Mouse (Mus musculus): ENCODE measurements around the gene Grn.

Grn gene

GRCm38 (mm10) chr11:102444781-102445180 is 14.7 kb downstream of the Grn start:
- DNase-seq: no peak

DNA sequence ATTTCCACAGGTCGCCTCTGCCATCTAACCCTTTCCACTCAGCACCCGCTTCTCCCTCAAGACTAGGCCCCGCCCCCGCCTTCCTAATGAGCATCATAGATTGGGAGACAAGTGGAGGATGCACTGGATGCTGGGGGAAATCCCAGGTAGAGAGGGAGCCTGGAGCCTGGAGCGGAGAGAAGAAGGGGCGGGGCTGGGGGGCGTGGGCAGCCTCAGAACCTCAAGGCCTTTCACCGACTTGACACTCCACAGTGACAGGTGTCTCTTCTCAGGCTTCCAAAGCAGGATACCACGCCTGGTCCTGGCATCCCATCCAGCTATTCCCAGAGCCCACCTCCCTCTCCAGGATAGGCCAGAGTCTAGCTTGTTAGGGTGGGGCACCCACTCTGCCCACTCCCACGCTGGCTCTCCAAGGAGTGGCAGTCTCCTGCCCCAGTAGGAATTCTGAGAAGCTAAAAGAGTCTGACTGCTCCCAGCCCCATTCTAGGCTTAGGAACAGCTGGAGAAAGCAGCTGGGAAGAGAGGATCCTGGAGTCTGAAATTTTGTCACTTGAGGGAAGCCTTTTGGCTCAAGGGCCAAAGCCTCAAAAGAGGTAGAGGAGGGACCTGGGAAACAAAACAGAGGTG is 15.3 kb downstream of the Grn start:
- no peak for DNase-seq

GRCm38 (mm10) chr11:102445891-102446361 is 15.8 kb downstream of the Grn start:
- DNase-seq: peak; percentile 31

DNA sequence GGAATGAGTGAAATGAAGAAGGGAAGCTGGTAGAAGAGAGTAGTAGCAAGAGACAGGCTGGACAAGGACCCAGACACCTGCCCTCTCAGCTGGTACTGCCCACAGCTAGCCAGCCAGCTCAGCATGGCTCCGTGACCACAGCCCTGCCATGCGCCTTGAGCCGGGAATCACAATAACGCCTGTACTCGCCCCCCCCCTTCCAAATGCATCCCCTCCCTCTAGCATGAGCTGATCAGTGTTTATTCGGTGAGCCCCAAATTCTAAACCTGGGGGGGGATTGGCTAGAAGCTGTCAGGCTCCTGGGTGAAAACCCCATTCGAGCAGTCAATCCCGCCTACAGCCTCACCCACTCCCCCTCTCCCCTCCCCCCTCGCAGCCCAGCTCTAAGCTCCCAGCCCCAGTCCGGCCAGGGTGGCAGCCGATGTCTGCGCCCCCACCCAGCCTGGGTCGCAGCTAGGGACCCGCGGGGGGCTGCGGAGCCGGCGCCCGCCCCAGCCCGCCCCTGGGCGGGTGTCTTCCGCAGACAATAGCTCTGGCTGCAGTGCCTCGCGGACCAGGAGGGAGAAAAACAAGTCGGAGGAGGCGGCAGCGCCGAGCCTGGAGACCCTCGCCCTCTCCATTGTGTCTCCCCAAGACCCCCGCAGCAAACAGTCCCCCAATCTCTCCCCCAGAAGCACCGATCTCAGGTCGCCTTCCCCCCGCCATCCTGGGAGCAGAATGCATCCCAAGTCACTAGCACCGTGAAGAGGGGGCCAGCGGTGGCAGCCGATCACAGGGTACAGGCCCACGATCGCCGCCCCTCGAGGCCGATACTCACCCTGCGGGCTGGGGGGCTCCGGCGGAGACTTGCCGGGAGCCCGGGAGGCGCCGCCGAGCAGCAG is 16.7 kb downstream of the Grn start:
- peak; percentile 28 for DNase-seq

GRCm38 (mm10) chr11:102447497-102447896 is 17.4 kb downstream of the Grn start, which contains the start of gene Fam171a2:
TSS of gene Fam171a2 (minus strand) at chr11:102447682.
- DNase-seq: peak; percentile 72

GRCm38 (mm10) chr11:102448327-102448726 is 18.2 kb downstream of the Grn start:
- DNase-seq: no peak

DNA sequence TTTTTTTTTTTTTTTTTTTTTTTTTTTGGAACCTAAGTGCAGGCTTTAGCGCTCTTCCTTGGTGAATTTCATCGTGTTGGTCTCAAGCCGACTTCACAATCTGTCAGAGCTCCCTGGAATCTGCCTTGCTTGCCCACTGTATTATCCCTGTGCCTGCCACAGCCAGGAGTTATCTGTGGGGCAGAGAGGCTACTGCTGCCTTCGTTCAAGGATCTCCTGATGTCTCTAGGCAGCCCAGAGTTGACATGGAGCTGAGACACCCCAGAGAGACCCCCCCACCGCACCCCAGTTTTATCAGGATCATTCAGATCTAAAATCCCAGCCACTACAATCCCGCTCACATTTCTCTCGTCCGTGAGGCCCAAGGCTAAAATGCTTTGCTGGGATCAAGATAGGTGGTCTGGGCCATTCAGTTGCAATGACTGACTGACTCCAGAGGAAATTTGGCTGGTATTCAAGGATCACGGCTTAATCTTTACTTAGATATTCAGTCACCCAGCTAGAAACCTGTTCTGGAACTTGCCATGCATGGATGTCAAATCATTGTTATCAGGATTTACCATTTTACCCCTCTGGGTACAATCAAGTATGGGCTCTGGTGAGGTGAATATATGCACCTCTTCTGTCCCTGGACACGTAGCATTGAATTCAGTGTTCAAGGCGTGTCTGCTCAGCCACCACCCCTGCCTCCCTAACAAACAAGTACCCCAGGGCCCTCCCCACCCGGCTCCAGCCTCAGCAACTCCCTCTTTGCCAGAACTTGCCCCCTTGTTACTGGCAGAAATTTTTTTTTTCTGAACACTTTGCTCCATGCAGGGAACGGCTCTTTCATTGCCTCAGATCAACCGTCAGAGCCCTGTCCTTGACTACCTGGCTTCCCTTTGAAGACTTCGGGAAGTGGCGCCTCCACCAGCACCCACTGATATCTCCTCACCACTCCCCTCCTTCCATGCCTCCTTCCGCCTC is 19.2 kb downstream of the Grn start:
- DNase-seq: peak; percentile 40

- DNase-seq: no peak
Observed at GRCm38 (mm10) chr11:102453131-102453530, 23.0 kb downstream of the Grn start.

DNA sequence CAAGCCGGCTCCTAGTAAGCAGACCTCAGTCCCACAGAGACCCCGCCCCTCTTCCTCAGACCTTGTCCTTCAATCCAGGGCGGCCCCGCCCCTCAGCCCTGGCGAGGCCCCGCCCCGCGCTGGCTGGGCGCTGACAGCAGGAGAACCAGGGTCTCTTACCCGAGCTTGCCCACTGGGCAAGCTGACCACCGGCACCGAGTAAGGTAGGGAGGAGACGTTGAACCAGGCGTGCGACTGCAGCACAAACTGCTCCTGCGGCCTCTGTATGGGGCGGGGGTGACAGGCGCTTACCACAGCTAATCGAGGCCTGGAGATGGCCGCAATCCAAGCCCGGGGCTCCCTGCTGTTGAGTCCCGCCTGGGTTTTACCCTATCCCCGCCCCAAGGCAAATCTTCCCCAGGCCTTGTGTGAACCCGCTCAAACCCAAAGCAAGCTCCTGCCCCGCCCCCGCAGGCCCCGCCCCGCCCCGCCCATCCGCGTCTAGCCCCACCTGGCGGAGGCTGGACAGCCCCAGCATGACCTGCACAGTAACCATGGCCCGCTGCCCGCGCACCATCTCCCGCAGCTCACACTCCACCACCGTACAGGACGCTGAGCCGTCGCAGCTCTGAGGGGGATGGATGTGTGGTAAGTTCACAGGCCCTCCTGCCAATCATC is 25.8 kb downstream of the Grn start:
- peak; percentile 81 for DNase-seq

DNA sequence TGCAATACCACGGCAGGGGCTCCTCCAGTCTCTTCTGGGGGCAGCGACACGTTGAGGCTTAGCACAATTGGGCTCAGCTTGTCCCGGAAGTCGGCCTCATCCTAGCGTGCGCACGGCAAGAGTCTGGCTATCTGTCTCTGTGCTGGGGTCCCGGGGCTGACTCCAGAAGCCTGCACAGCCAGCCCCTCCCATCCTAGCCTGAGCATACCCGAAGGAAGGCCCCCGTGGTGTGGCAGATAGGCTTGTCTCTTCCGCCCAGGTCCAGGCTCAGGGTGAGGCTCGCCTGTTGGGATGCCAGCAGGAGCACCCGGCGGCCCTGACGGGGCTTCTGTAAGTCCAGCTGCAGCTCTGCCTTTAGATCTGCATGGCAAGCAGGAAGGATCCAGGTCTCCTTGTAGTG is 30.4 kb downstream of the Grn start:
- DNase-seq: no peak

GRCm38 (mm10) chr11:102461764-102462163 is 31.6 kb downstream of the Grn start:
- peak; percentile 36 for DNase-seq

DNA sequence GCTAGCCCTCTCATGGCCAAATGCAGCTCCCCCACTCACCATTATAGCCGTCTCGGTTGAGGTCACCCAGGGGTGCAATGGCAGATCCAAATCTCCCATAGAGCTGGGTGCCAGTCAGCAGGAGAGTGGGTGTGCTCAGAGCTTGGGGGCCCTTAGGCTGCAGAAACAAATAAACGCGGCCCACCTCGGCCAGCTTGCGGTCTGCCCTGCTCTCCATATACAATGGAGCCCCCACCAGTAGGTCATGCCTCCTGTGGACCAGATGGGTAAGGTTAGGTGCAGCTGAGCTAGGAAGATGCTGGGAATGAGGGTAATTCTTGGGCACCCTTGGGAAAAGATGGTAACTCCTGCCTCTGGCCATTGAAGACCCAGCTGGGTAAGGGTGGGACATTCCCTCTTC is 34.8 kb downstream of the Grn start:
- DNase-seq: no peak

GRCm38 (mm10) chr11:102465713-102466436 is 35.8 kb downstream of the Grn start:
- DNase-seq: peak; percentile 59

GRCm38 (mm10) chr11:102467041-102467631 is 37.0 kb downstream of the Grn start:
- DNase-seq: peak; percentile 97

DNA sequence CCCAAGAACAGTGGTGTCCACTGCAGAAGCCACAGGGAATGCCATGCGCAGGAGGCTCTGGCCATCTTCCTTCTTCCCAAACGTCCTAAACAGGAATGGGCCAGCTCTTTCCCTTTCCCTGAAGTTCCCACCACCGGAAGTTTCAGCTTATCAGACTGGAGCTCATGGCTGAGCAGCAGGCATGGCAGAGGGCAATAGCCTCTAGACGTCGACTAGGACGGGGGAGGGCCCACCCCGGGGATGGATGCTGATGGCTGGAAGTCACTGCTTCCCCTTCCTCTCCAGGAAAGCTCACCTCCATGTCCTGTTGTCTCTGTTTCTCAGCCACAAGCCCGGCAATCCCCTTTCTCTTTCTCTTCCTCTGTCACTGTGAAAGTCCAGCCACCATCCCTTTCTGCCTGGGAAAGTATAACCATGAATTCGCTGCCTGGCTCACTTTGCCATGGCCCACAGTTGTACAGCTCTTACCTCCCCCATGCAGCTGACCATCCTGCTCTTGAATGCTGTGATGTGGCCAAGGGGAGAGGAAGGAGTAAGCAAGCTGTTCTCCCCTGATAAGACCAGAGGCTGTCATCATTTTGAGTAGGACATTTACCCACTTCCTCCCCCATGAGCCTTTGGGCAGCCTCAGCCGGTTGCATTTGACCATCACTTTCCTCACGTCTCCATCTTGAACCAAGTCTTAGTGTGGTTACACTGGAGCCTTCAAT is 39.7 kb downstream of the Grn start, which contains the start of gene Itga2b:
Gene Itga2b, minus strand, starts transcription at position 475 of the 710 bp plus-strand sequence.
- no peak for DNase-seq

DNA sequence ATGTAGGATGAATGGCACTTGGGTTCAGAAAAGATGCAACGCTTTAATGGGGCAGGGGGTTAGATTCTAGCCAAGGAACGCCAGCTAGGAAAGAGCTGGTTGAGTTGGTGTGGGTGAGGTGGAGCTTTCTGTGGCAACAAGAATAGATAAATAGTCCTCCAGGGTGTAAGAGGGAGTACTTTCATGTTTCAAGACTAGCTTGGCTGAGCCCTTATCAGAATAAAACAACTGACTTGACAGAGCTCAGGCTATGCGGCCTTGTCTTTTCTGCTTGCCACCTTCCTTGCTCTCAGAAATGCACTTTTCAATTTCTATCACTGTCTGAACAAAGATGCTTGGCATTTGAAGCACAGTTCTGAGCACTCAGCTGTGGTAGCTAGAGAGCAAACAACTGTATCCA is 44.9 kb downstream of the Grn start:
- DNase-seq: no peak

DNA sequence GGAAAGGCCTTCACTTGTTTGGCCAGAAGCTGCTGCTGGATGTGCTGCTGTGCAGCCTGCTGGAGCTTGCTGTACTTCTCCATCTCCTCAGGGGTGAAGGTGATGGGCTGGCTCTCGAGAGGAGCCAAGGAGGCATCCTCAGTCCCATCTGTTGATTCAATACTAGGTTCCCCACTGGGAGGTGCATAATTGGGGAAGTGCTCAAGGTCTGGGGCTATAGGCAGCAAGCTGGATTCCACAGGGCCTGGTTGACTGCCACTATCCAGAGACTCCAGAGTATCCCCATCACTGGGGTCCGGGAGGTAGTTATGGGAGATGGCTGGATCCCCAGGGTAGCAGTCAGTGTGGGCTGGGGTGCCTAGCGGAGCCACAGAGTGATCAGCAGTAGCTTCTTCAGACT is 48.6 kb downstream of the Grn start:
- no peak for DNase-seq

DNA sequence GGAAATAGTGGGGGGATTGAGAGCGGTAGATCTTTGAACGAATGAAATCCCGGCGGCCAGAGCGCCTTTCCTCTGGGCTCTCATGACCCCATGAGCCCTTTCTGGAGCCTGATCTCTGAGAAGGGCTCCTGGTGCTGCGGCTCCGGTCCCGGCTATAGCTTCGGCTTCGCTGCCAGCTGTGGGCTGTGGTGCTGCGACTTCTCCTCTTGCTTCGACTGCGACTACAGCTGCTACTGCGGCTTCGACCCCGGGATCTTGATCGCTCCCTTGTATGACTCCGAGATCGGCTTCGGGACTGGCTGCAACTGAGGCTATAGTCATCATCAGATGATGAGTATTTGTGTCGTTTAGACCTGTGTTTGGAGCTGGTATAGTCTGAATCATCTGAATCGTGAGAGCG is 49.5 kb downstream of the Grn start:
- DNase-seq: no peak

- DNase-seq: no peak
Observed at GRCm38 (mm10) chr11:102480111-102480510, 50.0 kb downstream of the Grn start.

GRCm38 (mm10) chr11:102480897-102481296 is 50.8 kb downstream of the Grn start:
- DNase-seq: no peak
